Mouse (Mus musculus): ENCODE measurements around the gene Krtdap.
"Not testable (repeated sequence)": the region's sequence is repeated elsewhere in the genome, so short reads cannot be mapped to it uniquely, and the experiment has no call there.

Krtdap gene

GRCm38 (mm10) chr7:30787377-30788022 lies at the start of gene Krtdap:
Gene Krtdap (plus strand): TSS chr7:30787896.
- no peak for DNase-seq

GRCm38 (mm10) chr7:30742570-30742969 lies 45.1 kb upstream of the Krtdap start:
- not testable (repeated sequence) for DNase-seq

GRCm38 (mm10) chr7:30743617-30744016 lies 44.1 kb upstream of the Krtdap start, which contains the start of gene Gapdhs:
Gene Gapdhs (minus strand): TSS chr7:30743681.
- DNase-seq: not testable (repeated sequence)

GRCm38 (mm10) chr7:30744022-30744598 lies 43.6 kb upstream of the Krtdap start:
- DNase-seq: no peak

GRCm38 (mm10) chr7:30747525-30748204 lies 40.0 kb upstream of the Krtdap start:
- DNase-seq: no peak

- no peak for DNase-seq
These were observed 37.7 kb upstream of the Krtdap start for GRCm38 (mm10) chr7:30749824-30750606.

GRCm38 (mm10) chr7:30751086-30751669 lies 36.5 kb upstream of the Krtdap start, which contains the start of gene Sbsn:
Gene Sbsn (plus strand): TSS chr7:30751471.
- no peak for DNase-seq

- no peak for DNase-seq
These were observed 30.7 kb upstream of the Krtdap start for GRCm38 (mm10) chr7:30757001-30757400.

- DNase-seq: peak; percentile 34
These were observed 28.8 kb upstream of the Krtdap start for GRCm38 (mm10) chr7:30758853-30759252.

- DNase-seq: no peak
These were observed 25.8 kb upstream of the Krtdap start for GRCm38 (mm10) chr7:30761769-30762352.

- no peak for DNase-seq
These were observed 24.2 kb upstream of the Krtdap start, which contains the start of gene Dmkn for GRCm38 (mm10) chr7:30763456-30763855. Gene Dmkn (plus strand): TSS chr7:30763756.

- DNase-seq: no peak
These were observed 22.5 kb upstream of the Krtdap start for GRCm38 (mm10) chr7:30765173-30765572.

- no peak for DNase-seq
These were observed 21.3 kb upstream of the Krtdap start for GRCm38 (mm10) chr7:30766408-30766807.

- DNase-seq: no peak
These were observed 18.5 kb upstream of the Krtdap start for GRCm38 (mm10) chr7:30769236-30769635.

- no peak for DNase-seq
These were observed 11.6 kb upstream of the Krtdap start for GRCm38 (mm10) chr7:30776104-30776503.

GRCm38 (mm10) chr7:30777081-30777579 lies 10.6 kb upstream of the Krtdap start:
- DNase-seq: no peak

GRCm38 (mm10) chr7:30777911-30778310 lies 9.8 kb upstream of the Krtdap start:
- DNase-seq: no peak

GRCm38 (mm10) chr7:30781792-30782191 lies 5.9 kb upstream of the Krtdap start:
- DNase-seq: no peak

- no peak for DNase-seq
These were observed 5.0 kb upstream of the Krtdap start for GRCm38 (mm10) chr7:30782658-30783057.

- no peak for DNase-seq
These were observed 2.5 kb upstream of the Krtdap start for GRCm38 (mm10) chr7:30785154-30785553.

- no peak for DNase-seq
These were observed 1.8 kb upstream of the Krtdap start for GRCm38 (mm10) chr7:30785721-30786546.
